Mouse (Mus musculus) lung, embryonic 15.5 days (tissue): ENCODE measurements around the gene Cops3. TPM values are rescaled to one million over a fixed set of nuclear protein-coding genes. Genes with fewer than 3 reads are reported as not detected.

Source experiments
- ATAC-seq: fragments of 200-750 bp; cut with Nextera tagmentation; 2 replicates; pipeline ENCODE4 v1.8.0; 2017; ENCODE audit warnings: moderate number of reproducible peaks, borderline replicate concordance; ENCODE audit not compliant: low FRiP score, low TSS enrichment; ENCODE audit errors: extremely low read depth
- H3K27ac ChIP-seq: fragments of 300-500 bp; sonication (generic); 2 replicates; pipeline ENCODE4 v1.5.1; 2015; ENCODE audit warnings: moderate library complexity, mild to moderate bottlenecking, inconsistent platforms
- H3K27me3 ChIP-seq: fragments of 300-500 bp; sonication (generic); 2 replicates; pipeline ENCODE4 v1.6.1; 2015; ENCODE audit warnings: inconsistent platforms
- H3K36me3 ChIP-seq: fragments of 300-500 bp; sonication (generic); 2 replicates; pipeline ENCODE4 v1.6.1; 2015; ENCODE audit warnings: inconsistent platforms
- H3K4me1 ChIP-seq: fragments of 300-500 bp; sonication (generic); 2 replicates; pipeline ENCODE4 v1.6.1; 2015; ENCODE audit warnings: inconsistent platforms
- H3K4me2 ChIP-seq: fragments of 300-500 bp; sonication (generic); 2 replicates; pipeline ENCODE4 v1.6.1; 2015; ENCODE audit warnings: inconsistent platforms, mild to moderate bottlenecking, moderate library complexity
- H3K4me3 ChIP-seq: fragments of 300-500 bp; sonication (generic); 2 replicates; pipeline ENCODE4 v1.5.1; 2015; ENCODE audit warnings: mild to moderate bottlenecking, inconsistent platforms
- H3K9ac ChIP-seq: fragments of 300-500 bp; sonication (generic); 2 replicates; pipeline ENCODE4 v1.6.1; 2015; ENCODE audit warnings: inconsistent platforms
- H3K9me3 ChIP-seq: fragments of 300-500 bp; sonication (generic); 2 replicates; pipeline ENCODE4 v1.6.1; 2016; ENCODE audit warnings: inconsistent platforms
- WGBS: fragments of 180-500 bp; shearing (Covaris S2); methylation state at CpG from one replicate; pipeline ENCODE4 v1.1.7; 2015; 5-methylcytosine and 5-hydroxymethylcytosine counted together
- polyA plus RNA-seq: library from polyadenylated mRNA; unstranded; fragments of >200 nt; fragmentation: Nextera tagmentation; extraction: Ambion mirVana; gene quantifications from 2 replicates; pipeline ENCODE4 v1.2.1, GENCODE M21; 2015

Cops3 gene
- polyA plus RNA-seq: 204 and 214 TPM in 2 replicates

- peaks cover 20% of the 10 kb centered on the region for H3K4me1 ChIP-seq
- peaks cover 22% of the 10 kb centered on the region for H3K36me3 ChIP-seq
- H3K4me3 ChIP-seq: peak within 1 kb of the TSS; percentile 100
- WGBS: under 1% methylated on average over 42 of the region's 43 CpGs
- H3K9me3 ChIP-seq: no peaks in the 10 kb centered on the region
- peak within 1 kb of the TSS; percentile 96 for H3K9ac ChIP-seq
- H3K4me2 ChIP-seq: peak within 1 kb of the TSS; percentile 70
- H3K27ac ChIP-seq: peak within 1 kb of the TSS; percentile 99
- ATAC-seq: peak; percentile 95
- H3K27me3 ChIP-seq: no peaks in the 10 kb centered on the region
Measured at GRCm38 (mm10) chr11:59839459-59840126, at the start of gene Cops3. Gene Cops3 (minus strand): TSS chr11:59839838.

GRCm38 (mm10) chr11:59888151-59888550 is 48.5 kb upstream of the Cops3 start:
- no peak overlapping the region for H3K27ac ChIP-seq
- 78% methylated on average over 5 of the region's 5 CpGs for WGBS
- no peaks in the 10 kb centered on the region for H3K36me3 ChIP-seq
- no peaks in the 10 kb centered on the region for H3K27me3 ChIP-seq
- H3K4me1 ChIP-seq: 0 out of 2 replicates have a peak, but pooled peaks cover 11% of the 10 kb centered on the region
- H3K9ac ChIP-seq: no peak overlapping the region
- no peak overlapping the region for H3K4me3 ChIP-seq
- no peak overlapping the region for H3K4me2 ChIP-seq
- no peak for ATAC-seq
- H3K9me3 ChIP-seq: no peaks in the 10 kb centered on the region

- Histone ChIP-seq H3K27me3 (no peaks in the 10 kb centered on the region), H3K4me1 (0 out of 2 replicates have a peak, but pooled peaks cover 11% of the 10 kb centered on the region), H3K27ac (no peak overlapping the region), H3K4me2 (no peak overlapping the region), H3K36me3 (no peaks in the 10 kb centered on the region), H3K9me3 (no peaks in the 10 kb centered on the region), H3K4me3 (no peak overlapping the region), H3K9ac (no peak overlapping the region)
- no peak for ATAC-seq
- 63% methylated on average over 1 of the region's 1 CpGs for WGBS
Measured at GRCm38 (mm10) chr11:59886952-59887351, 47.3 kb upstream of the Cops3 start.

GRCm38 (mm10) chr11:59885217-59885986 is 45.8 kb upstream of the Cops3 start:
- Histone ChIP-seq H3K27ac (peak overlapping the region; percentile 43), H3K9ac (no peak overlapping the region), H3K4me3 (no peak overlapping the region), H3K27me3 (no peaks in the 10 kb centered on the region), H3K4me2 (peak overlapping the region; percentile 14; the same call in 1 of the 2 replicates), H3K4me1 (0 out of 2 replicates have a peak, but pooled peaks cover 11% of the 10 kb centered on the region), H3K9me3 (no peaks in the 10 kb centered on the region), H3K36me3 (no peaks in the 10 kb centered on the region)
- 39% methylated on average over 17 of the region's 17 CpGs for WGBS
- ATAC-seq: peak; percentile 49

- Histone ChIP-seq H3K9ac (no peak overlapping the region), H3K27me3 (no peaks in the 10 kb centered on the region), H3K4me1 (0 out of 2 replicates have a peak, but pooled peaks cover 2% of the 10 kb centered on the region), H3K4me2 (no peak overlapping the region), H3K27ac (no peak overlapping the region), H3K36me3 (peaks cover 22% of the 10 kb centered on the region), H3K9me3 (no peaks in the 10 kb centered on the region), H3K4me3 (no peak overlapping the region)
- 26% methylated on average over 2 of the region's 2 CpGs for WGBS
- ATAC-seq: peak; percentile 32; the same call in 1 of the 2 replicates
Measured at GRCm38 (mm10) chr11:59880031-59880430, 40.4 kb upstream of the Cops3 start.

- WGBS: 79% methylated on average over 8 of the region's 8 CpGs
- ATAC-seq: no peak
Measured at GRCm38 (mm10) chr11:59872124-59872523, 32.5 kb upstream of the Cops3 start.

GRCm38 (mm10) chr11:59864316-59864715 is 24.7 kb upstream of the Cops3 start:
- Histone ChIP-seq H3K36me3 (0 out of 2 replicates have a peak, but pooled peaks cover 7% of the 10 kb centered on the region), H3K27me3 (no peaks in the 10 kb centered on the region), H3K4me3 (no peak overlapping the region), H3K9ac (no peak overlapping the region), H3K4me1 (no peaks in the 10 kb centered on the region), H3K9me3 (no peaks in the 10 kb centered on the region), H3K4me2 (no peak overlapping the region), H3K27ac (no peak overlapping the region)
- ATAC-seq: no peak
- WGBS: 73% methylated on average over 6 of the region's 6 CpGs

More at GRCm38 (mm10) chr11:59872124-59872523, 32.5 kb upstream of the Cops3 start:
- H3K9ac ChIP-seq: no peak overlapping the region
- no peaks in the 10 kb centered on the region for H3K4me1 ChIP-seq
- H3K4me2 ChIP-seq: no peak overlapping the region
- H3K36me3 ChIP-seq: peaks cover 20% of the 10 kb centered on the region
- H3K9me3 ChIP-seq: no peaks in the 10 kb centered on the region
- no peak overlapping the region for H3K27ac ChIP-seq
- H3K27me3 ChIP-seq: no peaks in the 10 kb centered on the region
- H3K4me3 ChIP-seq: no peak overlapping the region

GRCm38 (mm10) chr11:59860467-59860866 is 20.8 kb upstream of the Cops3 start:
- no peak overlapping the region for H3K4me2 ChIP-seq
- H3K36me3 ChIP-seq: 0 out of 2 replicates have a peak, but pooled peaks cover 3% of the 10 kb centered on the region
- no peak overlapping the region for H3K27ac ChIP-seq
- H3K9me3 ChIP-seq: no peaks in the 10 kb centered on the region
- H3K9ac ChIP-seq: no peak overlapping the region
- H3K27me3 ChIP-seq: no peaks in the 10 kb centered on the region
- H3K4me1 ChIP-seq: no peaks in the 10 kb centered on the region
- WGBS: 87% methylated on average over 11 of the region's 11 CpGs
- no peak for ATAC-seq
- no peak overlapping the region for H3K4me3 ChIP-seq

- no peak overlapping the region for H3K4me2 ChIP-seq
- no peak overlapping the region for H3K4me3 ChIP-seq
- no peak for ATAC-seq
- no peak overlapping the region for H3K27ac ChIP-seq
- 52% methylated on average over 3 of the region's 3 CpGs for WGBS
- no peaks in the 10 kb centered on the region for H3K9me3 ChIP-seq
- no peak overlapping the region for H3K9ac ChIP-seq
- H3K36me3 ChIP-seq: peaks cover 4% of the 10 kb centered on the region; the same call in 1 of the 2 replicates
- peaks cover 9% of the 10 kb centered on the region; the same call in 1 of the 2 replicates for H3K4me1 ChIP-seq
- no peaks in the 10 kb centered on the region for H3K27me3 ChIP-seq
Measured at GRCm38 (mm10) chr11:59852865-59853264, 13.2 kb upstream of the Cops3 start.

GRCm38 (mm10) chr11:59847891-59848884 is 8.6 kb upstream of the Cops3 start:
- WGBS: under 1% methylated on average over 69 of the region's 69 CpGs
- Histone ChIP-seq H3K27me3 (no peaks in the 10 kb centered on the region), H3K4me2 (peak overlapping the region; percentile 85), H3K27ac (peak overlapping the region; percentile 91), H3K9ac (peak overlapping the region; percentile 91), H3K9me3 (no peaks in the 10 kb centered on the region), H3K4me3 (peak overlapping the region; percentile 83), H3K4me1 (peaks cover 17% of the 10 kb centered on the region; the same call in 1 of the 2 replicates), H3K36me3 (peaks cover 6% of the 10 kb centered on the region)
- peak; percentile 85 for ATAC-seq

- Histone ChIP-seq H3K27me3 (no peaks in the 10 kb centered on the region), H3K36me3 (peaks cover 3% of the 10 kb centered on the region; the same call in 1 of the 2 replicates), H3K4me3 (peak overlapping the region; percentile 83), H3K4me2 (peak overlapping the region; percentile 85), H3K4me1 (peaks cover 17% of the 10 kb centered on the region; the same call in 1 of the 2 replicates), H3K27ac (no peak overlapping the region), H3K9me3 (no peaks in the 10 kb centered on the region), H3K9ac (no peak overlapping the region)
- WGBS: 3% methylated on average over 2 of the region's 2 CpGs
- no peak for ATAC-seq
Measured at GRCm38 (mm10) chr11:59847131-59847530, 7.5 kb upstream of the Cops3 start.
